8 mouse cellular contexts compared by ENCODE assay signal in genomic region chr6:29215181-29215580, GRCm38 (mm10). TPM values are rescaled to one million over a fixed set of nuclear protein-coding genes. Genes with fewer than 3 reads are reported as not detected.
DNase-seq lines count a peak whose midpoint lies in the region; ATAC-seq and TF ChIP-seq lines count a peak whose summit lies in the region.

No protein-coding gene starts in this region.

- intact Hi-C loops in left cerebral cortex, postnatal 4 days (cut with DNase I): no loop called here

- H3K36me3 ChIP-seq in spleen, adult 2 months (ENCODE audit: control insufficient read depth, insufficient read depth, low read length): no peaks in the 10 kb centered on the region
- no peaks in the 10 kb centered on the region for H3K36me3 ChIP-seq in limb, embryonic 15.5 days
- H3K36me3 ChIP-seq in stomach, embryonic 14.5 days (ENCODE audit: control insufficient read depth, insufficient read depth, low read length): no peaks in the 10 kb centered on the region

- no peak overlapping the region for H3K9ac ChIP-seq in limb, embryonic 15.5 days
- no peak overlapping the region for H3K9ac ChIP-seq in stomach, embryonic 14.5 days (replicated peaks; ENCODE audit: low read depth, low read length)

- no peak for TF ChIP-seq CTCF in spleen, adult 2 months (IDR thresholded peaks at IDR 0.05; ENCODE audit: extremely low read depth, insufficient read depth, insufficient read length, insufficient replicate concordance)

- H3K27ac ChIP-seq in spleen, adult 2 months (ENCODE audit: insufficient read depth, low read length): peak overlapping the region; percentile 70
- H3K27ac ChIP-seq in limb, embryonic 15.5 days: no peak overlapping the region
- H3K27ac ChIP-seq in stomach, embryonic 14.5 days (ENCODE audit: low read length): no peak overlapping the region

- peak overlapping the region; percentile 98 for H3K4me2 ChIP-seq in limb, embryonic 15.5 days
- peak overlapping the region; percentile 100 for H3K4me2 ChIP-seq in stomach, embryonic 14.5 days (replicated peaks; ENCODE audit: low read depth, low read length)

- DNase-seq in cerebellum, postnatal 10 days: peak; percentile 47 to 48
- DNase-seq in cerebellum, postnatal 4 days (ENCODE audit: low spot score in 2 of 2): no peak
- DNase-seq in spleen, adult 2 months (ENCODE audit: low read depth in 1 of 2, low spot score in 2 of 2): no peak
- DNase-seq in spleen, postnatal 14 days (ENCODE audit: low spot score in 2 of 2): no peak
- no peak for DNase-seq in left cerebral cortex, postnatal 4 days
- no peak for DNase-seq in urinary bladder, adult 2 months (ENCODE audit: low spot score)

- no peaks in the 10 kb centered on the region for H3K9me3 ChIP-seq in limb, embryonic 15.5 days
- H3K9me3 ChIP-seq in stomach, embryonic 14.5 days (ENCODE audit: control insufficient read depth, low read depth, low read length): no peaks in the 10 kb centered on the region

- WGBS in spleen, adult 2 months: 6% methylated on average over 9 of the region's 9 CpGs
- 13% methylated on average over 9 of the region's 9 CpGs for WGBS in limb, embryonic 15.5 days
- WGBS in stomach, embryonic 14.5 days: 28% methylated on average over 9 of the region's 9 CpGs

- TF ChIP-seq POLR2A in spleen, adult 2 months (IDR thresholded peaks at IDR 0.05; ENCODE audit: low read depth, low read length): no peak

- peaks cover 9% of the 10 kb centered on the region for H3K4me1 ChIP-seq in spleen, adult 2 months (ENCODE audit: control insufficient read depth, insufficient read depth, insufficient read length)
- H3K4me1 ChIP-seq in limb, embryonic 15.5 days: peaks cover 45% of the 10 kb centered on the region
- peaks cover 19% of the 10 kb centered on the region for H3K4me1 ChIP-seq in stomach, embryonic 14.5 days (ENCODE audit: control insufficient read depth, insufficient read depth, low read length)

- ATAC-seq in limb, embryonic 15.5 days (ENCODE audit: insufficient number of reproducible peaks, low FRiP score, low TSS enrichment, low read depth): no peak
- ATAC-seq in stomach, embryonic 14.5 days (ENCODE audit: insufficient number of reproducible peaks, insufficient read depth, low FRiP score, low read depth): no peak

- no peaks in the 10 kb centered on the region for H3K27me3 ChIP-seq in spleen, adult 2 months (ENCODE audit: control insufficient read depth, insufficient read depth, low read length)
- peaks cover 30% of the 10 kb centered on the region for H3K27me3 ChIP-seq in limb, embryonic 15.5 days
- no peaks in the 10 kb centered on the region for H3K27me3 ChIP-seq in stomach, embryonic 14.5 days (ENCODE audit: control insufficient read depth, insufficient read depth, low read length)

- H3K4me3 ChIP-seq in spleen, adult 2 months (ENCODE audit: extremely low read depth, insufficient read depth, insufficient read length): peak overlapping the region; percentile 70
- H3K4me3 ChIP-seq in limb, embryonic 15.5 days: peak overlapping the region; percentile 58
- peak overlapping the region; percentile 69 for H3K4me3 ChIP-seq in stomach, embryonic 14.5 days (ENCODE audit: low read depth, low read length)

RNA-seq across cellular contexts. Expression of gene Impdh1, which starts 1.0 kb away (rescaled TPM):
- 40.7 and 46.7 TPM in 2 replicates for polyA plus RNA-seq in spleen, adult 2 months (2012; rRNA removed)
- 50.4 and 56.8 TPM in 2 replicates for polyA plus RNA-seq in limb, embryonic 15.5 days (2015; fragmentation: Nextera tagmentation; extraction: Ambion mirVana)
- polyA plus RNA-seq in stomach, embryonic 14.5 days (2014; fragmentation: Nextera tagmentation; extraction: Ambion mirVana): 36.1 and 41.7 TPM in 2 replicates
- 10 to 100 TPM; 92.7 to 96.6 TPM for total RNA-seq in left cerebral cortex, postnatal 4 days (2021)
- 29.6 and 33.9 TPM in 2 replicates for polyA plus RNA-seq in urinary bladder, adult 2 months (2012; rRNA removed)

RNA-seq across cellular contexts. Expression of gene Prrt4, which starts 35.8 kb away (rescaled TPM):
- polyA plus RNA-seq in spleen, adult 2 months (2012; rRNA removed): 0.20 and 0.25 TPM in 2 replicates
- 0.67 and 0.83 TPM in 2 replicates for polyA plus RNA-seq in limb, embryonic 15.5 days (2015; fragmentation: Nextera tagmentation; extraction: Ambion mirVana)
- 0.38 and 0.48 TPM in 2 replicates for polyA plus RNA-seq in stomach, embryonic 14.5 days (2014; fragmentation: Nextera tagmentation; extraction: Ambion mirVana)
- 10 to 100 TPM; 15.1 to 19.1 TPM for total RNA-seq in left cerebral cortex, postnatal 4 days (2021)
- polyA plus RNA-seq in urinary bladder, adult 2 months (2012; rRNA removed): 0.41 and 0.52 TPM in 2 replicates

RNA-seq across cellular contexts. Expression of gene Rbm28, which starts 50.4 kb away (rescaled TPM):
- 3.6 and 4.2 TPM in 2 replicates for polyA plus RNA-seq in spleen, adult 2 months (2012; rRNA removed)
- polyA plus RNA-seq in limb, embryonic 15.5 days (2015; fragmentation: Nextera tagmentation; extraction: Ambion mirVana): 30.7 and 31.5 TPM in 2 replicates
- polyA plus RNA-seq in stomach, embryonic 14.5 days (2014; fragmentation: Nextera tagmentation; extraction: Ambion mirVana): 44.1 and 48.5 TPM in 2 replicates
- total RNA-seq in left cerebral cortex, postnatal 4 days (2021): 10 to 100 TPM; 44.5 to 51.7 TPM
- polyA plus RNA-seq in urinary bladder, adult 2 months (2012; rRNA removed): 30.5 and 37.1 TPM in 2 replicates

RNA-seq across cellular contexts. Expression of gene Hilpda, which starts 57.1 kb away (rescaled TPM):
- polyA plus RNA-seq in spleen, adult 2 months (2012; rRNA removed): 11.3 and 12.9 TPM in 2 replicates
- polyA plus RNA-seq in limb, embryonic 15.5 days (2015; fragmentation: Nextera tagmentation; extraction: Ambion mirVana): 41.8 and 45.7 TPM in 2 replicates
- 36.5 and 40.1 TPM in 2 replicates for polyA plus RNA-seq in stomach, embryonic 14.5 days (2014; fragmentation: Nextera tagmentation; extraction: Ambion mirVana)
- total RNA-seq in left cerebral cortex, postnatal 4 days (2021): 10 to 100 TPM in 1 of 2 experiments, 1 to 10 TPM in 1; 9.6 to 10.4 TPM
- polyA plus RNA-seq in urinary bladder, adult 2 months (2012; rRNA removed): 39.8 and 70.3 TPM in 2 replicates

Comparison
In these comparisons a context has a peak if more than half of its experiments do, and no peak if none do; other contexts are left out.
1. DNase-seq: peak in cerebellum, postnatal 10 days (2 of 2); none in cerebellum, postnatal 4 days (0 of 2), spleen, adult 2 months (0 of 2), spleen, postnatal 14 days (0 of 2), left cerebral cortex, postnatal 4 days (single experiment) and urinary bladder, adult 2 months (single experiment).
2. Peak in every context shown above with its lines, with median percentiles within 50 percentile points of each other: H3K4me3 ChIP-seq.